Mouse (Mus musculus) liver, embryonic 14.5 days (tissue): Measurements from ENCODE around the gene Cpeb3. TPM values are rescaled to one million over a fixed set of nuclear protein-coding genes. Genes with fewer than 3 reads are reported as not detected.
"Not testable (repeated sequence)": the region's sequence is repeated elsewhere in the genome, so short reads cannot be mapped to it uniquely, and the experiment has no call there.

ENCODE experiments used
- ATAC-seq: fragments of 200-750 bp; cut with Nextera tagmentation; 2 replicates; pipeline ENCODE4 v1.8.0; 2017; ENCODE audit warnings: moderate number of reproducible peaks, mild to moderate bottlenecking, moderate library complexity; ENCODE audit not compliant: insufficient read depth
- DNase-seq, 3 experiments: peaks; one replicate each; pipeline ENCODE4 v3.0.0-alpha.2; 2012 to 2013; ENCODE audit warnings: low read depth in 3 of 3, low spot score in 3 of 3
- H3K27ac ChIP-seq: fragments of 300-500 bp; sonication (generic); 2 replicates; pipeline ENCODE4 v1.5.1; 2014; ENCODE audit warnings: moderate library complexity, mild to moderate bottlenecking, control low read depth, inconsistent platforms
- H3K27me3 ChIP-seq: fragments of 300-500 bp; sonication (generic); 2 replicates; pipeline ENCODE4 v1.6.1; 2014; ENCODE audit warnings: mild to moderate bottlenecking, low read length, moderate library complexity; ENCODE audit not compliant: control insufficient read depth, insufficient read depth
- H3K36me3 ChIP-seq: fragments of 300-500 bp; sonication (generic); replicated peaks from 2 replicates; pipeline ENCODE4 v1.6.1; 2014; ENCODE audit warnings: low read depth; ENCODE audit not compliant: control insufficient read depth, insufficient read depth
- H3K4me1 ChIP-seq, 2 experiments: fragments of 200-500 bp in 1 of 2; fragments of 300-500 bp in 1 of 2; sonication (generic) in 1 of 2; replicated peaks; 2 replicates each; pipeline ENCODE4 v1.6.1; 2012 to 2014; ENCODE audit warnings: antibody characterized with exemption in 1 of 2, inconsistent platforms in 1 of 2, low read length in 1 of 2; ENCODE audit not compliant: control insufficient read depth in 2 of 2, insufficient read depth in 2 of 2
- H3K4me2 ChIP-seq: fragments of 300-500 bp; sonication (generic); 2 replicates; pipeline ENCODE4 v1.6.1; 2014; ENCODE audit warnings: low read depth, mild to moderate bottlenecking, control low read depth, moderate library complexity
- H3K4me3 ChIP-seq, 2 experiments: fragments of 200-500 bp in 1 of 2; fragments of 300-500 bp in 1 of 2; sonication (generic) in 1 of 2; 2 replicates each; pipeline ENCODE4 v1.5.1; 2012 to 2014; ENCODE audit warnings: low read depth in 2 of 2, low read length in 2 of 2, mild to moderate bottlenecking in 2 of 2, control low read depth in 1 of 2, inconsistent platforms in 1 of 2, moderate library complexity in 1 of 2; ENCODE audit not compliant: insufficient read depth in 1 of 2
- H3K9ac ChIP-seq: fragments of 300-500 bp; sonication (generic); replicated peaks from 2 replicates; pipeline ENCODE4 v1.6.1; 2014; ENCODE audit warnings: mild to moderate bottlenecking, control low read depth, moderate library complexity
- H3K9me3 ChIP-seq: fragments of 300-500 bp; sonication (generic); 2 replicates; pipeline ENCODE4 v1.6.1; 2016; ENCODE audit warnings: low read length, mixed read lengths; ENCODE audit not compliant: control insufficient read depth
- CTCF ChIP-seq: IDR thresholded peaks from 2 replicates; pipeline ENCODE4 v1.5.1; 2016; ENCODE audit warnings: antibody characterized with exemption, low read depth, control low read depth
- EP300 ChIP-seq: IDR thresholded peaks from 2 replicates; pipeline ENCODE4 v1.6.1; 2016; ENCODE audit warnings: antibody characterized with exemption, low read depth
- WGBS: fragments of 180-500 bp; shearing (Covaris S2); extraction: QIAGEN DNeasy Blood & Tissue Kit; methylation state at CpG from one replicate; pipeline ENCODE4 v1.1.7; 2014; ENCODE audit not compliant: insufficient replicate concordance; 5-methylcytosine and 5-hydroxymethylcytosine counted together
- polyA plus RNA-seq, 2 experiments: library from polyadenylated mRNA; depleted of rRNA in 1 of 2; stranded (reverse) in 1 of 2; unstranded in 1 of 2; fragments of >200 nt; fragmentation: Nextera tagmentation in 1 of 2; extraction: Ambion mirVana in 1 of 2; gene quantifications; 2 replicates each; pipeline versions ENCODE4 v1.2.1 to v1.2.3; 2012 to 2014

The Cpeb3 gene
- polyA plus RNA-seq, 2 experiments: 1.9 to 2.4 TPM

DNA sequence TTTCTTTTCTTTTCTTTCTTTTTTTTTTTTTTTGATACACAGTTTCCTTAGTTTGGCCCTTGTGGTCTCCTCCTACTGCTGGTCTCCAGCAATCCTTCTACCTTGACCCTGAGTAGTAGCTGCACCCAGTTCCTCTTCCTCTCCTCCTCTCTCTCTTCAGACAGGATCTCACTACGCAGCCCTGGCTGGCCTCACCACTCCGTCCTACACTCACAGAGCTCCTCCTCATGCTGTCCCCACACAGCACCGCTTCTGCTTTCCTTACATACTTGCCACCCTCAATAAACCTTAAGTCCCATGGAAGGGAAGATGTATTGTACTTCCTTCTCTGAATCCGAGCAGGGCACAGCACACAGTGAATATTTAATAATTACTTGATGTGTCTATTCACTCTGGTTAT, 61.3 kb downstream of the Cpeb3 start:
- no peak overlapping the region for H3K4me2 ChIP-seq
- no peaks in the 10 kb centered on the region for H3K27me3 ChIP-seq
- no peaks in the 10 kb centered on the region for H3K36me3 ChIP-seq
- WGBS: 22% methylated on average over 4 of the region's 4 CpGs
- peaks cover 8 to 10% of the 10 kb centered on the region in 2 experiments for H3K4me1 ChIP-seq
- TF ChIP-seq EP300: no peak
- no peak for TF ChIP-seq CTCF
- no peak overlapping the region for H3K9ac ChIP-seq
- ATAC-seq: no peak
- no peaks in the 10 kb centered on the region for H3K9me3 ChIP-seq
- H3K27ac ChIP-seq: no peak overlapping the region
- no peak for DNase-seq
- H3K4me3 ChIP-seq: no peak overlapping the region

DNA sequence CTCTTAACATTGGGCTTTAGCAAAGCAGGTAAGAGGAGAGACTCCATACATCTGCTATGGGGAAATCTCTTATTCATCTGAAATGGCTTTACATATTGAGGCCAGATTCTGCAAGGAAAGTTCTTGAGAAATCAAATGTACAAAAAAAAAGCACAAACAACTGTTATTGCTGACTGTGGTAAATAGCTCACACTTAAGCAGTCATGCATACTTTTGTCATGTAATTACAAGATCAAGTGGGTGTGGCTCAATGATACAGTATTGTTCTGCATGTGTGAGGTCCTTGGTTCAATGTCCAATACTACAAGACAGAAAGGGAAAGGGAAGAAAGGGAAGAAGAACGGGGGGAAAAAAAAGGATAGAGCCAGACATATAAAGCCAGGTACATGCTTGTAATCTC, 62.6 kb downstream of the Cpeb3 start:
- 60% methylated on average over 1 of the region's 1 CpGs for WGBS
- no peak for DNase-seq
- peaks cover 20 to 21% of the 10 kb centered on the region in 2 experiments for H3K4me1 ChIP-seq
- H3K36me3 ChIP-seq: no peaks in the 10 kb centered on the region
- no peak for ATAC-seq
- no peak overlapping the region for H3K4me2 ChIP-seq
- H3K4me3 ChIP-seq: no peak overlapping the region
- no peak overlapping the region for H3K9ac ChIP-seq
- no peak overlapping the region for H3K27ac ChIP-seq
- H3K9me3 ChIP-seq: no peaks in the 10 kb centered on the region
- no peaks in the 10 kb centered on the region for H3K27me3 ChIP-seq
- no peak for TF ChIP-seq CTCF

- Histone ChIP-seq H3K27me3 (no peaks in the 10 kb centered on the region), H3K36me3 (no peaks in the 10 kb centered on the region), H3K4me2 (no peak overlapping the region), H3K4me1 (peaks cover 20 to 22% of the 10 kb centered on the region in 2 experiments), H3K9me3 (no peaks in the 10 kb centered on the region), H3K27ac (no peak overlapping the region), H3K9ac (no peak overlapping the region), H3K4me3 (no peak overlapping the region)
- WGBS: 89% methylated on average over 5 of the region's 5 CpGs
- TF ChIP-seq CTCF: no peak
- TF ChIP-seq EP300: no peak
- ATAC-seq (no peak), DNase-seq (no peak)
Observed at GRCm38 (mm10) chr19:37145401-37145800, 63.0 kb downstream of the Cpeb3 start.

DNA sequence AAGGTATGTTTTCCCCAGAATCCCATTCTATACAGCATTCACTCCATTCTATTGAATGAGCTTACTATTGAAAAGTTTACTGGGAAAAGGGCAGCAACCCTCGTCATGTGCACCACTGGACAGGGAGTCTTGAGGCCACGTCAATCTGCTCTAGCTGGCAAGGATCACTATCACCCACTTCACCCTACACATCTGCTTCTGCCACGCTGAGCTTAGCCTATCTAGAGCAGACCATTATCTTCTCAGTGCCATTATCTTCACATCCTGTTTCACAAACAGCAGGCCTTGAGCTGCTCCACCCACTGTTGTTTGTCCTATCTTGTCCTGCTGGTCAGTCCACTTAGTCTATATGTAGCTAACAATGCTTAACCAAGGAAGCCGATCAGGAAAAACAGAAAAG, 66.8 kb downstream of the Cpeb3 start:
- H3K9me3 ChIP-seq: no peaks in the 10 kb centered on the region
- H3K4me1 ChIP-seq: peaks cover 18 to 20% of the 10 kb centered on the region in 2 experiments
- ATAC-seq (peak; percentile 88), DNase-seq (peak; percentile 31 to 61 (median 39))
- H3K9ac ChIP-seq: no peak overlapping the region
- WGBS: 8% methylated on average over 4 of the region's 4 CpGs
- H3K4me2 ChIP-seq: peak overlapping the region; percentile 31
- no peaks in the 10 kb centered on the region for H3K27me3 ChIP-seq
- TF ChIP-seq EP300 (peak; percentile 82), CTCF (no peak)
- no peak overlapping the region for H3K4me3 ChIP-seq
- H3K27ac ChIP-seq: no peak overlapping the region
- no peaks in the 10 kb centered on the region for H3K36me3 ChIP-seq

- Histone ChIP-seq H3K9ac (no peak overlapping the region), H3K27me3 (no peaks in the 10 kb centered on the region), H3K9me3 (no peaks in the 10 kb centered on the region), H3K4me2 (no peak overlapping the region), H3K4me3 (no peak overlapping the region), H3K27ac (no peak overlapping the region), H3K36me3 (no peaks in the 10 kb centered on the region), H3K4me1 (peaks cover 12 to 14% of the 10 kb centered on the region in 2 experiments)
- ATAC-seq: no peak
- 26% methylated on average over 2 of the region's 2 CpGs for WGBS
- DNase-seq: no peak
- TF ChIP-seq CTCF: no peak
- no peak for TF ChIP-seq EP300
Observed at GRCm38 (mm10) chr19:37137133-37137532, 71.3 kb downstream of the Cpeb3 start.

DNA sequence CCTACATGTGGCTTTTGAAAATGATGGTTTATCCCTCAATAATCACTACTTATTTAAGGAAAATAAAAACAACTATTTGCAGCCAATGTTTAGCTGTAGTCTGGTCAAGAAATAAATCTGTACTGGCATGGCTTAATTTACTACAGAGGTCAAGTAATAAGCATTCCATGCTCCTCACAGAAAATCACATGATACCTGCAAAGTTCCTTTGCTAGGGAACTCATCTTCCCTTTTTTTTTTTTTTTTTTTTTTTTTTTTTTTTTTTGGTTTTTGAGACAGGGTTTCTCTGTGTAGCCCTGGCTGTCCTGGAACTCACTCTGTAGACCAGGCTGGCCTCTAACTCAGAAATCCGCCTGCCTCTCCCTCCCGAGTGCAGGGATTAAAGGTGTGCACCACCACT, 72.9 kb downstream of the Cpeb3 start:
- 71% methylated on average over 2 of the region's 2 CpGs for WGBS
- H3K4me2 ChIP-seq: not testable (repeated sequence)

More for the DNA sequence above, 72.9 kb downstream of the Cpeb3 start:
- not testable (repeated sequence) for H3K4me3 ChIP-seq, H3K9ac ChIP-seq, H3K27ac ChIP-seq, DNase-seq, H3K27me3 ChIP-seq, H3K4me1 ChIP-seq, H3K9me3 ChIP-seq, H3K36me3 ChIP-seq, ATAC-seq
